Mouse (Mus musculus) lung, embryonic 15.5 days (tissue): ENCODE measurements around the gene Ddrgk1. TPM values are rescaled to one million over a fixed set of nuclear protein-coding genes. Genes with fewer than 3 reads are reported as not detected.
A peak's percentile ranks its signal among the peaks of the same experiment; 100 is the strongest.

Experiments used
- ATAC-seq: fragments of 200-750 bp; cut with Nextera tagmentation; 2 replicates; pipeline ENCODE4 v1.8.0; 2017; ENCODE audit warnings: moderate number of reproducible peaks, borderline replicate concordance; ENCODE audit not compliant: low FRiP score, low TSS enrichment; ENCODE audit errors: extremely low read depth
- H3K27ac ChIP-seq: fragments of 300-500 bp; sonication (generic); 2 replicates; pipeline ENCODE4 v1.5.1; 2015; ENCODE audit warnings: moderate library complexity, mild to moderate bottlenecking, inconsistent platforms
- H3K27me3 ChIP-seq: fragments of 300-500 bp; sonication (generic); 2 replicates; pipeline ENCODE4 v1.6.1; 2015; ENCODE audit warnings: inconsistent platforms
- H3K36me3 ChIP-seq: fragments of 300-500 bp; sonication (generic); 2 replicates; pipeline ENCODE4 v1.6.1; 2015; ENCODE audit warnings: inconsistent platforms
- H3K4me1 ChIP-seq: fragments of 300-500 bp; sonication (generic); 2 replicates; pipeline ENCODE4 v1.6.1; 2015; ENCODE audit warnings: inconsistent platforms
- H3K4me2 ChIP-seq: fragments of 300-500 bp; sonication (generic); 2 replicates; pipeline ENCODE4 v1.6.1; 2015; ENCODE audit warnings: inconsistent platforms, mild to moderate bottlenecking, moderate library complexity
- H3K4me3 ChIP-seq: fragments of 300-500 bp; sonication (generic); 2 replicates; pipeline ENCODE4 v1.5.1; 2015; ENCODE audit warnings: mild to moderate bottlenecking, inconsistent platforms
- H3K9ac ChIP-seq: fragments of 300-500 bp; sonication (generic); 2 replicates; pipeline ENCODE4 v1.6.1; 2015; ENCODE audit warnings: inconsistent platforms
- H3K9me3 ChIP-seq: fragments of 300-500 bp; sonication (generic); 2 replicates; pipeline ENCODE4 v1.6.1; 2016; ENCODE audit warnings: inconsistent platforms
- WGBS: fragments of 180-500 bp; shearing (Covaris S2); methylation state at CpG from one replicate; pipeline ENCODE4 v1.1.7; 2015; 5-methylcytosine and 5-hydroxymethylcytosine counted together
- polyA plus RNA-seq: library from polyadenylated mRNA; unstranded; fragments of >200 nt; fragmentation: Nextera tagmentation; extraction: Ambion mirVana; gene quantifications from 2 replicates; pipeline ENCODE4 v1.2.1, GENCODE M21; 2015

The Ddrgk1 gene
- polyA plus RNA-seq, 1 experiment from 2014 or later, result 56.7 TPM

DNA sequence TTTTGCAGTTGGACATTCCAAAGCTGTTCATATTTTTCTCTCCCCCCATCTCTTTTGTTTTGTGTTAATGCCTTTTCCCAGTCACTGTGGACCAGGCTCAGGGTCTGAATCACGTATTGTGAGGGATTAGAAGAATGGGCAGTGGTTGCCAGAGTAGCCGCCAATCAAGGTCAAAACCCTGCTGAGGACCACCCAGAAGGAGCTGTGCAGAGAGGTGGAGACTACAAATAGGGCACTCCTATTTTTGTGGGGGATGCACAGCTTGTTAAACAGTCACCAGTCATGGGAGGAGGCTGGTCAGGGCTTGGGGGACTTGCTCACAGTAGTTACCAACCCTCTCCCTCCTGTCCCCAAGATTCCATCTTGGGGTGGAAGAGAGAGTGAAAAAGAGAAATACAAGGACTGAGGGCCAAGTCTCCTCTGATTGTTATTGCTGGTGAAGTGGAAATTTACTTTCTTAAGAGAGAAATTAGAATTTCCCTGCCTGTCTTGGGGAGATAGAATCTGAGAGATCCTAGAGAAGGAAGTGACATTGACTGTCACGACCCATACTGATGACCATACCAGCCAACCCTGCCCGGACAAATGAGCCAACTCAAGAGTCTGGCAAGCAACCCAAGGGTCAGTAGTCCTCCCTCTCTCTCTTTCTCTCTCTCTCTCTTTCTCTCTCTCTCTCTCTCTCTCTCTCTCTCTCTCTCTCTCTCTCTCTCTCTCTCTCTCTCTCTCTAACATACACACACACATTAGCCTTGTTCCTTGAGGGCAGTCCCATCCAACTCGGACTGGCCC, 31.4 kb downstream of the Ddrgk1 start:
- 53% methylated on average over 5 of the region's 5 CpGs for WGBS
- Histone ChIP-seq H3K27me3 (peaks cover 47% of the 10 kb centered on the region), H3K36me3 (no peaks in the 10 kb centered on the region), H3K4me1 (peaks cover 21% of the 10 kb centered on the region), H3K4me2 (no peak overlapping the region), H3K9me3 (no peaks in the 10 kb centered on the region), H3K27ac (no peak overlapping the region), H3K4me3 (no peak overlapping the region), H3K9ac (no peak overlapping the region)
- ATAC-seq, result no peak

DNA sequence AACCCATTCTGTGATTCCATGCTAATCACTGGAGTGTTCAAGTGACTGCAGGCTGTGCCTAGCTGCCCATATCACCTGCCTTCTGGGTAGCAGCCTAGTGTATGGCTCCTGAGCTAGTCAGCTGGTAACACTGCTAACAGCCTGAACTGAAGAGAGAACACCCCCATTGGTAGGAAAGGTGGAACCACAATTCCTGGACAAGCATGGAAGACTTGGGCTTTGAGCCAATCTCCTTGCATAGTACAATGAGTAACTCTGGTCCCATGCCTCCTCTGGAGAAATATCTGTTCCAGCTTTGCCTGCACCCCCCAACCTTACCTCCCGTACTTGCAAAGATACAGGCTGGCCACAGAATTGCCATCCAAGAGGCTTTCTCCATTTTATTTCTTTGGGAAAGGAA, 32.0 kb downstream of the Ddrgk1 start:
- H3K4me1 ChIP-seq, result peaks cover 21% of the 10 kb centered on the region
- WGBS, result 72% methylated on average over 1 of the region's 1 CpGs

DNA sequence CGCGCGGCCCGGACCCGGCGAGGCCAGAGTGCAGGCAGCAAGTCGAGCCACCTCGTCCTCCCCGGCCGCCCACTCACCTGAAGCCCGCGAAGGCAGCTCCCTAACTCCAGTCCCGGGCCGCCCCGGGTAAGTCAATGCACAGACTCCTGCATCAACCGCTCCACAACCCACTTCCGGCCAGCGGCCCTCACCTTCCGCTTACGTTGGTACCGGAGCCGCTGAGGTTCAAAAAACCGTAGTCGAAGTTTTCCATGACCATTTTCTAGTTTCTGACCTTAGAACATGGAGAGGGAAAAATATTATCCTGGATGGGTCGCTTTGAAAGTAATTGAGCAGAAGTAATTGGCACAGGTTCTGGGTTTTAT, 34.6 kb downstream of the Ddrgk1 start, which contains the start of the genes Fastkd5 and Ubox5:
Gene Fastkd5 (minus strand): TSS at position 189 of the 365 bp plus-strand sequence.
Gene Ubox5 (minus strand): TSS at position 200 of the 365 bp plus-strand sequence.
- WGBS, result under 1% methylated on average over 25 of the region's 25 CpGs
- peak; percentile 80 for ATAC-seq
- Histone ChIP-seq H3K9me3 (no peaks in the 10 kb centered on the region), H3K36me3 (peaks cover 19% of the 10 kb centered on the region; the same call in 1 of the 2 replicates), H3K27ac (peak within 1 kb of the TSS; percentile 67), H3K4me2 (peak within 1 kb of the TSS; percentile 76), H3K4me1 (peaks cover 13% of the 10 kb centered on the region), H3K27me3 (peaks cover 14% of the 10 kb centered on the region), H3K4me3 (peak within 1 kb of the TSS; percentile 100), H3K9ac (peak within 1 kb of the TSS; percentile 92)

More for the DNA sequence above, 32.0 kb downstream of the Ddrgk1 start:
- H3K27ac ChIP-seq, result no peak overlapping the region
- peaks cover 40% of the 10 kb centered on the region for H3K27me3 ChIP-seq
- peaks cover 4% of the 10 kb centered on the region; the same call in 1 of the 2 replicates for H3K36me3 ChIP-seq
- no peak for ATAC-seq
- H3K9ac ChIP-seq, result no peak overlapping the region
- H3K9me3 ChIP-seq, result no peaks in the 10 kb centered on the region
- H3K4me3 ChIP-seq, result no peak overlapping the region
- H3K4me2 ChIP-seq, result no peak overlapping the region

- WGBS, result 1% methylated on average over 37 of the region's 37 CpGs
- peaks cover 8% of the 10 kb centered on the region for H3K4me1 ChIP-seq
- H3K27me3 ChIP-seq, result peaks cover 9% of the 10 kb centered on the region
- ATAC-seq, result peak; percentile 53; the same call in 1 of the 2 replicates
- no peaks in the 10 kb centered on the region for H3K9me3 ChIP-seq
- H3K9ac ChIP-seq, result peak overlapping the region; percentile 92
- H3K4me2 ChIP-seq, result peak overlapping the region; percentile 76
- peak overlapping the region; percentile 67 for H3K27ac ChIP-seq
- H3K4me3 ChIP-seq, result peak overlapping the region; percentile 100
- peaks cover 21% of the 10 kb centered on the region; the same call in 1 of the 2 replicates for H3K36me3 ChIP-seq
These were observed 35.2 kb downstream of the Ddrgk1 start for GRCm38 (mm10) chr2:130629080-130629838.

- Histone ChIP-seq H3K9me3 (no peaks in the 10 kb centered on the region), H3K4me3 (no peak overlapping the region), H3K27ac (no peak overlapping the region), H3K9ac (no peak overlapping the region), H3K27me3 (peaks cover under 1% of the 10 kb centered on the region; the same call in 1 of the 2 replicates), H3K4me2 (peak overlapping the region; percentile 76), H3K4me1 (peaks cover 5% of the 10 kb centered on the region; the same call in 1 of the 2 replicates), H3K36me3 (peaks cover 21% of the 10 kb centered on the region; the same call in 1 of the 2 replicates)
- ATAC-seq, result no peak
- 50% methylated on average over 3 of the region's 3 CpGs for WGBS
These were observed 36.0 kb downstream of the Ddrgk1 start for GRCm38 (mm10) chr2:130628424-130628823.

GRCm38 (mm10) chr2:130618972-130619371, 45.5 kb downstream of the Ddrgk1 start:
- Histone ChIP-seq H3K27me3 (no peaks in the 10 kb centered on the region), H3K27ac (no peak overlapping the region), H3K4me1 (no peaks in the 10 kb centered on the region), H3K4me2 (no peak overlapping the region), H3K36me3 (peaks cover 47% of the 10 kb centered on the region), H3K4me3 (no peak overlapping the region), H3K9me3 (no peaks in the 10 kb centered on the region), H3K9ac (no peak overlapping the region)
- ATAC-seq, result no peak
- WGBS, result 89% methylated on average over 7 of the region's 7 CpGs

DNA sequence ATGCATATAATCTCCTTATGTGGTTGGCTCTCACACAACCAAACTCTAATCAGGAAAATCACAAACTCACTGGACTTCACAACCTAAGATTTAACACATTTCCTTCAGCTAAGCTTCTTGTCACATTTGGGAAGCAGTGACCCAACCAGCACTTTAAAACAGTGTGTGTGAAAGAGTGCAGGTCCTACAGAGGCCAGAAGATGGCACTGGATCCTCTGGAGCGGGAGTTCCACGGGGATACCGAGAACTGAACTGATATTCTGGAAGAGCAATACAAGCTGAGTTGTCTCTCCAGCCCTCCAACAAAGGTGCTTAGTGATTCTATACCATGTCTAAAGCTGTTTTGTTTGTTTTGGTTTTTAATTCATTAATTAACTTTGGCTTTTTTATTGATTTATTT, 51.4 kb downstream of the Ddrgk1 start:
- H3K4me3 ChIP-seq, result no peak overlapping the region
- peaks cover 30% of the 10 kb centered on the region for H3K36me3 ChIP-seq
- no peak overlapping the region for H3K9ac ChIP-seq
- H3K9me3 ChIP-seq, result no peaks in the 10 kb centered on the region
- ATAC-seq, result no peak
- WGBS, result 64% methylated on average over 3 of the region's 3 CpGs
- H3K27ac ChIP-seq, result no peak overlapping the region
- no peak overlapping the region for H3K4me2 ChIP-seq
- no peaks in the 10 kb centered on the region for H3K4me1 ChIP-seq
- H3K27me3 ChIP-seq, result no peaks in the 10 kb centered on the region

Other genes starting within 250 kb of the Ddrgk1 start
- 80.5 and 88.4 TPM in 2 replicates for gene Vps16, start 240.3 kb downstream of the Ddrgk1 start, polyA plus RNA-seq
- gene Pced1a, start 240.0 kb downstream of the Ddrgk1 start, polyA plus RNA-seq, result 14.7 and 15.9 TPM in 2 replicates
- 72.9 and 80.7 TPM in 2 replicates for gene Ptpra, start 214.4 kb downstream of the Ddrgk1 start, polyA plus RNA-seq
- 79.7 and 83.1 TPM in 2 replicates for gene Mrps26, start 100.9 kb downstream of the Ddrgk1 start, polyA plus RNA-seq
- not detected in 2 replicates for gene Oxt, start 88.5 kb downstream of the Ddrgk1 start, polyA plus RNA-seq
- gene Avp, start 82.1 kb downstream of the Ddrgk1 start, polyA plus RNA-seq, result not detected in 2 replicates
- 14.6 and 15.0 TPM in 2 replicates for gene Fastkd5, start 34.6 kb downstream of the Ddrgk1 start, polyA plus RNA-seq
- gene Ubox5, start 34.6 kb downstream of the Ddrgk1 start, polyA plus RNA-seq, result 10.4 and 10.5 TPM in 2 replicates
- 2.9 and 3.2 TPM in 2 replicates for gene Lzts3, start 21.9 kb downstream of the Ddrgk1 start, polyA plus RNA-seq
- 103 and 108 TPM in 2 replicates for gene Itpa, start 3.0 kb upstream of the Ddrgk1 start, polyA plus RNA-seq
- 0.70 and 0.73 TPM in 2 replicates for gene Slc4a11, start 32.9 kb upstream of the Ddrgk1 start, polyA plus RNA-seq
- 26.2 and 29.0 TPM in 2 replicates for gene 4930402H24Rik, start 241.7 kb upstream of the Ddrgk1 start, polyA plus RNA-seq
- 5.4 and 5.5 TPM in 2 replicates for gene Atrn, start 241.8 kb upstream of the Ddrgk1 start, polyA plus RNA-seq